Mouse (Mus musculus) midbrain, embryonic 15.5 days (tissue): ENCODE results near the gene Fxyd6. TPM values are rescaled to one million over a fixed set of nuclear protein-coding genes. Genes with fewer than 3 reads are reported as not detected.

Experiments
- ATAC-seq: fragments of 200-750 bp; cut with Nextera tagmentation; replicated peaks from 2 replicates; pipeline ENCODE4 v1.8.0; 2017; ENCODE audit warnings: moderate TSS enrichment
- H3K27ac ChIP-seq: fragments of 300-500 bp; sonication (generic); 2 replicates; pipeline ENCODE4 v1.5.1; 2015; ENCODE audit warnings: mild to moderate bottlenecking, inconsistent platforms
- H3K27me3 ChIP-seq: fragments of 300-500 bp; sonication (generic); replicated peaks from 2 replicates; pipeline ENCODE4 v1.6.1; 2015; ENCODE audit warnings: inconsistent platforms
- H3K36me3 ChIP-seq: fragments of 300-500 bp; sonication (generic); replicated peaks from 2 replicates; pipeline ENCODE4 v1.6.1; 2015; ENCODE audit warnings: inconsistent platforms
- H3K4me1 ChIP-seq: fragments of 300-500 bp; sonication (generic); 2 replicates; pipeline ENCODE4 v1.6.1; 2015; ENCODE audit warnings: inconsistent platforms
- H3K4me2 ChIP-seq: fragments of 300-500 bp; sonication (generic); 2 replicates; pipeline ENCODE4 v1.6.1; 2015; ENCODE audit warnings: inconsistent platforms, mild to moderate bottlenecking, moderate library complexity
- H3K4me3 ChIP-seq: fragments of 300-500 bp; sonication (generic); 2 replicates; pipeline ENCODE4 v1.5.1; 2015; ENCODE audit warnings: mild to moderate bottlenecking, inconsistent platforms
- H3K9ac ChIP-seq: fragments of 300-500 bp; sonication (generic); 2 replicates; pipeline ENCODE4 v1.6.1; 2015; ENCODE audit warnings: mild to moderate bottlenecking, inconsistent platforms
- H3K9me3 ChIP-seq: fragments of 300-500 bp; sonication (generic); 2 replicates; pipeline ENCODE4 v1.6.1; 2016; ENCODE audit warnings: inconsistent platforms
- WGBS: fragments of 180-500 bp; shearing (Covaris S2); methylation state at CpG from one replicate; pipeline ENCODE4 v1.1.7; 2015; ENCODE audit warnings: mixed read lengths; 5-methylcytosine and 5-hydroxymethylcytosine counted together
- polyA plus RNA-seq: library from polyadenylated mRNA; unstranded; fragments of >200 nt; fragmentation: Nextera tagmentation; extraction: Ambion mirVana; gene quantifications from 2 replicates; pipeline ENCODE4 v1.2.1, GENCODE M21; 2015

Gene Fxyd6
- polyA plus RNA-seq, 1 experiment from 2014 or later = 647 TPM

- Histone ChIP-seq H3K4me1 (peaks cover 70% of the 10 kb centered on the region), H3K4me3 (no peak overlapping the region), H3K27ac (peak overlapping the region; percentile 81), H3K4me2 (peak overlapping the region; percentile 86), H3K27me3 (0 out of 2 replicates have a peak, but pooled peaks cover 7% of the 10 kb centered on the region), H3K9me3 (no peaks in the 10 kb centered on the region), H3K36me3 (no peaks in the 10 kb centered on the region), H3K9ac (no peak overlapping the region)
- no peak for ATAC-seq
- 42% methylated on average over 2 of the region's 2 CpGs for WGBS
These were observed 64.2 kb downstream of the Fxyd6 start for GRCm38 (mm10) chr9:45434171-45434570.

- H3K27ac ChIP-seq = no peak overlapping the region
- no peaks in the 10 kb centered on the region for H3K36me3 ChIP-seq
- H3K4me1 ChIP-seq = peaks cover 61% of the 10 kb centered on the region
- no peaks in the 10 kb centered on the region for H3K27me3 ChIP-seq
- ATAC-seq = no peak
- H3K4me3 ChIP-seq = no peak overlapping the region
- H3K9me3 ChIP-seq = no peaks in the 10 kb centered on the region
- WGBS = 81% methylated on average over 4 of the region's 4 CpGs
- no peak overlapping the region for H3K4me2 ChIP-seq
- H3K9ac ChIP-seq = no peak overlapping the region
These were observed 69.0 kb downstream of the Fxyd6 start for GRCm38 (mm10) chr9:45439025-45439424.

GRCm38 (mm10) chr9:45440083-45440784 is 70.2 kb downstream of the Fxyd6 start:
- H3K27ac ChIP-seq = no peak overlapping the region
- H3K4me2 ChIP-seq = no peak overlapping the region
- H3K27me3 ChIP-seq = no peaks in the 10 kb centered on the region
- no peak overlapping the region for H3K9ac ChIP-seq
- WGBS = 78% methylated on average over 16 of the region's 16 CpGs
- no peak for ATAC-seq
- no peaks in the 10 kb centered on the region for H3K9me3 ChIP-seq
- peaks cover 49% of the 10 kb centered on the region for H3K4me1 ChIP-seq
- no peaks in the 10 kb centered on the region for H3K36me3 ChIP-seq
- H3K4me3 ChIP-seq = no peak overlapping the region

GRCm38 (mm10) chr9:45444251-45444798 is 74.3 kb downstream of the Fxyd6 start:
- Histone ChIP-seq H3K4me1 (peaks cover 27% of the 10 kb centered on the region), H3K27ac (no peak overlapping the region), H3K27me3 (no peaks in the 10 kb centered on the region), H3K9me3 (no peaks in the 10 kb centered on the region), H3K4me2 (no peak overlapping the region), H3K36me3 (no peaks in the 10 kb centered on the region), H3K9ac (no peak overlapping the region), H3K4me3 (no peak overlapping the region)
- WGBS = 89% methylated on average over 5 of the region's 5 CpGs
- ATAC-seq = no peak

Other genes with a start within 250 kb of the Fxyd6 start
- 0.30 and 0.42 TPM in 2 replicates for gene Scn4b, start 231.8 kb upstream of the Fxyd6 start, polyA plus RNA-seq
- not detected in 2 replicates for gene BC049352, start 188.2 kb upstream of the Fxyd6 start, polyA plus RNA-seq
- gene Tmprss4, start 166.1 kb upstream of the Fxyd6 start, polyA plus RNA-seq = not detected in 2 replicates
- gene Il10ra, start 101.0 kb upstream of the Fxyd6 start, polyA plus RNA-seq = 0.68 and 0.91 TPM in 2 replicates
- not detected in 2 replicates for gene Tmprss13, start 51.1 kb upstream of the Fxyd6 start, polyA plus RNA-seq
- 10.4 and 11.4 TPM in 2 replicates for gene Fxyd2, start 29.5 kb downstream of the Fxyd6 start, polyA plus RNA-seq
- gene Dscaml1, start 56.4 kb downstream of the Fxyd6 start, polyA plus RNA-seq = 18.4 and 19.6 TPM in 2 replicates